Mouse (Mus musculus) myocyte (in vitro differentiated cells): ENCODE measurements at regions not wholly inside any gene's neighbourhood (a gene's known extent, or its start where the extent isn't known, plus 50 kb on each side); places are given as distances from the start of the nearest gene placed in this dataset.

ENCODE experiments used
- CEBPB ChIP-seq: IDR thresholded peaks from 2 replicates; pipeline ENCODE4 v1.6.1; 2011; ENCODE audit warnings: mild to moderate bottlenecking, moderate library complexity; ENCODE audit not compliant: poor library complexity, insufficient read depth, severe bottlenecking
- E2F4 ChIP-seq: IDR thresholded peaks from one replicate; pipeline ENCODE4 v1.6.1; 2011; ENCODE audit warnings: mild to moderate bottlenecking, control low read depth, moderate library complexity; ENCODE audit not compliant: insufficient read depth
- MAX ChIP-seq: IDR thresholded peaks from one replicate; pipeline ENCODE4 v1.6.1; 2011; ENCODE audit warnings: low read depth, mild to moderate bottlenecking, control low read depth
- MYOD1 ChIP-seq, 3 experiments: IDR thresholded peaks; one replicate each; pipeline ENCODE4 v1.6.1; 2011; ENCODE audit warnings: control low read depth in 2 of 3, low read depth in 2 of 3, mild to moderate bottlenecking in 2 of 3, moderate library complexity in 1 of 3; ENCODE audit not compliant: insufficient read length in 2 of 3, control insufficient read depth in 1 of 3
- MYOG ChIP-seq, 3 experiments: IDR thresholded peaks; one replicate each; pipeline ENCODE4 v1.6.1; 2011; ENCODE audit warnings: control low read depth in 2 of 3, low read depth in 2 of 3, mild to moderate bottlenecking in 2 of 3; ENCODE audit not compliant: insufficient read length in 2 of 3, control insufficient read depth in 1 of 3, insufficient read depth in 1 of 3
- POLR2A ChIP-seq: IDR thresholded peaks from one replicate; pipeline ENCODE4 v1.6.1; 2011; ENCODE audit warnings: low read depth, mild to moderate bottlenecking, control low read depth, moderate library complexity; ENCODE audit not compliant: insufficient read length
- POLR2AphosphoS2 ChIP-seq: IDR thresholded peaks from one replicate; pipeline ENCODE4 v1.6.1; 2011; ENCODE audit warnings: low read depth, control low read depth; ENCODE audit not compliant: insufficient read length
- REST ChIP-seq: IDR thresholded peaks from one replicate; pipeline ENCODE4 v1.6.1; 2011; ENCODE audit warnings: mild to moderate bottlenecking, control low read depth, moderate library complexity; ENCODE audit not compliant: insufficient read depth, insufficient read length
- SRF ChIP-seq: IDR thresholded peaks from one replicate; pipeline ENCODE4 v1.6.1; 2011; ENCODE audit warnings: low read depth; ENCODE audit not compliant: control insufficient read depth, insufficient read length
- TCF12 ChIP-seq: IDR thresholded peaks from one replicate; pipeline ENCODE4 v1.6.1; 2011; ENCODE audit warnings: mild to moderate bottlenecking, control low read depth; ENCODE audit not compliant: poor library complexity, insufficient read depth, severe bottlenecking
- TCF3 ChIP-seq: IDR thresholded peaks from one replicate; pipeline ENCODE4 v1.6.1; 2011; ENCODE audit warnings: low read depth, control low read depth; ENCODE audit not compliant: insufficient read length
- USF1 ChIP-seq: IDR thresholded peaks from one replicate; pipeline ENCODE4 v1.6.1; 2011; ENCODE audit warnings: low read depth, mild to moderate bottlenecking, control low read depth, moderate library complexity

- TF ChIP-seq TCF3 = no peak
- TF ChIP-seq POLR2AphosphoS2 = no peak
- TF ChIP-seq POLR2A = no peak
- no peak for TF ChIP-seq TCF12
- TF ChIP-seq MYOG (IDR thresholded peaks at IDR 0.05; ENCODE audit: control insufficient read depth in 1 of 3, insufficient read depth in 1 of 3, insufficient read length in 2 of 3, low read depth in 2 of 3) = peak in 1 of 3 experiments; percentile 40
- peak in 1 of 3 experiments; percentile 43 for TF ChIP-seq MYOD1 (IDR thresholded peaks at IDR 0.05; ENCODE audit: control insufficient read depth in 1 of 3, insufficient read length in 2 of 3, low read depth in 2 of 3)
- no peak for TF ChIP-seq USF1
- no peak for TF ChIP-seq MAX
- no peak for TF ChIP-seq CEBPB
- no peak for TF ChIP-seq E2F4
- no peak for TF ChIP-seq SRF
- no peak for TF ChIP-seq REST
These were observed 148.1 kb downstream of the Enc1 start for GRCm38 (mm10) chr13:97388851-97389479.
